Mouse (Mus musculus) G1E (cell line): ENCODE measurements around the gene Dok1. TPM values are rescaled to one million over a fixed set of nuclear protein-coding genes. Genes with fewer than 3 reads are reported as not detected.
A peak's percentile ranks its signal among the peaks of the same experiment; 100 is the strongest.

Experiments
- ATAC-seq: 2 replicates; pipeline ENCODE4 v1.8.0; 2016; ENCODE audit warnings: mild to moderate bottlenecking; ENCODE audit not compliant: insufficient number of reproducible peaks, poor library complexity, low FRiP score, severe bottlenecking; ENCODE audit errors: extremely low read depth
- DNase-seq: peaks from one replicate; pipeline ENCODE4 v3.0.0; 2012; ENCODE audit warnings: low spot score
- H3K27me3 ChIP-seq: 2 replicates; pipeline ENCODE4 v1.6.1; 2012; ENCODE audit warnings: mild to moderate bottlenecking, low read length, inconsistent platforms; ENCODE audit not compliant: insufficient read depth
- H3K36me3 ChIP-seq: replicated peaks from 2 replicates; pipeline ENCODE3; 2012; ENCODE audit warnings: mild to moderate bottlenecking, inconsistent platforms
- H3K4me1 ChIP-seq: 2 replicates; pipeline ENCODE4 v1.6.1; 2012; ENCODE audit warnings: low read depth, low read length, inconsistent platforms, mixed read lengths; ENCODE audit not compliant: insufficient read depth
- H3K4me3 ChIP-seq: 2 replicates; pipeline ENCODE4 v1.5.1; 2012; ENCODE audit warnings: low read depth, mild to moderate bottlenecking, inconsistent platforms, low read length, moderate library complexity, mixed read lengths
- H3K9me3 ChIP-seq: replicated peaks from 2 replicates; pipeline ENCODE4 v1.6.1; 2012; ENCODE audit warnings: inconsistent platforms
- CTCF ChIP-seq: IDR thresholded peaks from 2 replicates; pipeline ENCODE4 v1.5.1; 2012; ENCODE audit warnings: low read depth, low read length, inconsistent platforms, mixed read lengths
- GATA1 ChIP-seq: IDR thresholded peaks from 2 replicates; pipeline ENCODE4 v1.6.1; 2012; ENCODE audit warnings: borderline replicate concordance, low read length, inconsistent platforms, mixed read lengths
- GATA2 ChIP-seq: IDR thresholded peaks from 2 replicates; pipeline ENCODE4 v1.6.1; 2012; ENCODE audit warnings: low read depth, low read length, inconsistent platforms, borderline replicate concordance
- POLR2AphosphoS5 ChIP-seq: IDR thresholded peaks from 2 replicates; pipeline ENCODE4 v1.6.1; 2012; ENCODE audit warnings: low read depth, low read length, inconsistent platforms; ENCODE audit not compliant: insufficient replicate concordance
- TAL1 ChIP-seq: conservative IDR thresholded peaks from 2 replicates; pipeline ENCODE4 v1.6.1; 2012; ENCODE audit warnings: low read depth, low read length, inconsistent platforms, mixed read lengths
- polyA plus RNA-seq: library from polyadenylated mRNA; stranded (reverse); fragments of >175 nt; gene quantifications from 2 replicates; pipeline ENCODE4 v1.2.3, GENCODE M21; 2012
- total RNA-seq, 2 experiments: library from RNA; stranded (forward) in 1 of 2; stranded (reverse) in 1 of 2; fragments of 200-1000 nt in 1 of 2; fragments of >200 nt in 1 of 2; fragmentation: Nextera tagmentation in 1 of 2; gene quantifications; 2 replicates each; pipeline ENCODE4 v1.2.3; 2014 to 2017

Dok1 gene
- total and polyA plus RNA-seq, 3 experiments: 7.8 to 82.5 (median 28.4) TPM

DNA sequence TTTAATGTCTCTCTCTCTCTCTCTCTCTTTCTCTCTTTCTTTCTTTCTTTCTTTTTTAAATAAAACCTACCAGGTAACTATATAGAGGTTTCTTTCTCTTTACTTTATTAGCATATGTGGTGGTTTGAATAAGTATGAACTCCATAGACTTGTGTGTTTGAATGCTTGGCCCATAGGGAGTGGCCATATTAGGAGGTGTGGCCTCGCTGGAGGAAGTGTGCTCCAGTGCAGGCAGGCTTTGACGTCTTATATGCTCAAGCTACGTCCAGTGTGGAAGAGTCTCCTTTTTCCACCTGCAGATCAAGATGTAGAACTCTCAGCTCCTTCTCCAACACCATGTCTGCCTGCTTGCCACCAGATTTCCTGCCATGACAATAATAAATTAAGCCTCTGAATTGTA is 14.2 kb downstream of the Dok1 start:
- no peaks in the 10 kb centered on the region for H3K27me3 ChIP-seq
- DNase-seq (no peak), ATAC-seq (no peak)
- H3K36me3 ChIP-seq: no peaks in the 10 kb centered on the region
- H3K4me3 ChIP-seq: no peak overlapping the region
- H3K9me3 ChIP-seq: no peaks in the 10 kb centered on the region
- TF ChIP-seq GATA1 (no peak), POLR2AphosphoS5 (no peak), CTCF (no peak), GATA2 (no peak), TAL1 (no peak)
- peaks cover 80% of the 10 kb centered on the region for H3K4me1 ChIP-seq

DNA sequence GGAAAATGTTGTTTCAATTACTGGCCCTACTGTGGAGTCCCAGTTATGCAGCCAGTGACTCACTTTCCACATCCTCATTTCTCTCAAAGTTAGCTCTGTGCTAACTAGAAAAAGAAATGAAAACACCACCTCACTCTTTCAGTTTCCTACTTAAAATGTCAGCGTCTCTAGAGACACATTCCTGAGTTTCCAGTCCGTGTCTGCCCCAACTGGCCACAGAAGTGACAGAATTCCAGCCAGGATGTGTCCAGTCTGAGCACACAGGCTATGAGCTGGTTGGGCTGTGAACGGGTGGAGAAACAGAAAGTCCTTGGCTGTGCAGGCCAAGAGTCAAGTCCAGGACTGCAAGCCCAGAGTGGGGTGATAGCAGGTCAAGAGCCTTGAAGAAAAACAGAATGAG is 16.1 kb downstream of the Dok1 start:
- ATAC-seq (no peak), DNase-seq (no peak)
- H3K4me3 ChIP-seq: no peak overlapping the region
- peaks cover under 1% of the 10 kb centered on the region; the same call in 1 of the 2 replicates for H3K9me3 ChIP-seq
- no peak for TF ChIP-seq GATA1
- TF ChIP-seq GATA2: no peak
- H3K27me3 ChIP-seq: no peaks in the 10 kb centered on the region
- no peaks in the 10 kb centered on the region for H3K36me3 ChIP-seq
- peaks cover 73% of the 10 kb centered on the region for H3K4me1 ChIP-seq

DNA sequence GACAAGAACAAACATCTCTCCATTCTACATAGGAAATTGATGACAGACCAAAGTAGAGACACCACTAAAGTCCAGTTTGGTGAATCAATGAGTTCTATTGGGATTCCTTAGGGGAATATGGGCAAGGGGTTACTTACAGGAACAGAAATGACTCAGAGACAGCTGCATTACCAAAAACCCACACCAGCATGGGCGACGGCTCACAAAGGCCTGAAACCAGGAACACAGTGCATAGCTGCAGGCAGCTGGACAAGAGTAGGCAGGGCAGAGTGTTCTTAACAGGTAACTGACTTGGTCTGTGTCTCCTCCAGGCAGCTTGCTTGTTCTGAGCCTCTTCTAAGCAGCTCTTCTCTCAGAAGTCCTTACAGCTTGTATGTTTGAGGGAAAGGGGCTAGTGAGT is 17.5 kb downstream of the Dok1 start:
- TF ChIP-seq CTCF (no peak), TAL1 (no peak), GATA2 (no peak), GATA1 (no peak), POLR2AphosphoS5 (no peak)
- ATAC-seq (no peak), DNase-seq (no peak)
- Histone ChIP-seq H3K4me3 (no peak overlapping the region), H3K4me1 (peaks cover 62% of the 10 kb centered on the region), H3K27me3 (no peaks in the 10 kb centered on the region), H3K36me3 (no peaks in the 10 kb centered on the region), H3K9me3 (peaks cover 2% of the 10 kb centered on the region; the same call in 1 of the 2 replicates)

DNA sequence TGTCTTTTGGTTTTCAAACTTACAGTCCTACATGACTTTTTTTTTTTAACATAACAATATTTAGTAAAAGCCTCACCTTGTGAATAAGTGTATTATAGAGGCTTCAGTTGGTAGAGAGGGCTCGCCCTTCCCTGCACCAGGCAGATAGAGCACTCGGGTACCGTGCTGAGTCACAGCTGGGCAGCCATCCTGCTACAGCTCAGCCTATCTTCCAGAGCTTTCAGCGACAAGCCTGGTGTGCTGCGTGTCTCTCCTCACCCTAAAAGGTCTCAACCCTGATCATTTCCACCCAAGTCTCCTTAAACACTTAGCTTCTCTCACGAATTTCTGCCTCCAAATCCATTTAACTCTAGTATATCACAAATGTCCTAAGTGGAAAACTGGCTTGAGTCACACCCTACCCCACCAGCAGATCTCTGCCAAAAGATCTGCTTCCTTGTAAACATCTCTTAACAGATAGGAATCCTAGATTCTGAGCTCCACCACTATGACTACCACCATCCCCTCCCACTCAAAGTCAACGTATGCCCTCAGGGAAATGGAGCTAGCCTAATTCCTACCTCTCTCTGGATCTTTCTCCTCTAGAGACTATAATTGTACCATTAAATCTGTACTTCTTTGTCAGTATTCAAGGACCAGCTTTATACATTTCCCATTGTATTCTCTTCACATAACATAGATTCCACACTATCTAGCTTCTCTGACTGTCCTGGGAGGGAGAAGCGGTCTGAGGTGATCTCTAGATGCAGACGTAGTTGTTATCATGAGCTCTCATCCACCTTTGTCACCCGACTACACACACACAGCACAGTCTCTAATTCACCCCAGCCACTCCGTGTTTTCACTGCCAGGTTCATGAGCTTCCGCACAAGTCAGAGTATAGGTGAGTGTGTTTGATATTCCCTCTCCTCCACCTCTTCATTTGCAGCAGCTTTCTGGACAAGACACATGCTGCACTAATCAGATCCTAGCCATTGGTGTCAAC is 18.5 kb downstream of the Dok1 start:
- Histone ChIP-seq H3K9me3 (peaks cover 2% of the 10 kb centered on the region; the same call in 1 of the 2 replicates), H3K4me1 (peaks cover 61% of the 10 kb centered on the region), H3K4me3 (peak overlapping the region; percentile 47; the same call in 1 of the 2 replicates), H3K27me3 (no peaks in the 10 kb centered on the region), H3K36me3 (no peaks in the 10 kb centered on the region)
- ATAC-seq (peak; percentile 94), DNase-seq (peak; percentile 44)
- TF ChIP-seq TAL1: peak; percentile 38
- no peak for TF ChIP-seq CTCF

DNA sequence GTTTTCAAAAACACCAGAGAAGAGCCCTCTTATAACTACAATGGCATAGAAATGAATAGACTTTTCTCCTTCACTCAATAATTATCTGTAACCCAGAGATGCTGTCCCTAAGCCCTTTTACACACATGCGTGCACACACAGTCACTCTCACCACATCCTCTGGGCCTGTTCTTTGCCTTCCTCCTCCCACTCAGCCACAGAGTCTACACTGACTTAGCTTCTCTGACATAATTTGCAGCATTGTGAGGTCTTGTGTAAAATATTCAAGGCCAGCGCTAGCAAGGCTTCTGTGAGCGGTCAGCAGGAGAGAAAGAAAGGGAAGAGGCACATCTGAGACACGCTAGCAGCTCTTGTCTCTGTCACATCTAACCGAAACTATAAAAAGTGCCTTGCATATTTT is 19.8 kb downstream of the Dok1 start:
- peak; percentile 48 for DNase-seq
- H3K27me3 ChIP-seq: no peaks in the 10 kb centered on the region
- H3K4me1 ChIP-seq: peaks cover 54% of the 10 kb centered on the region
- no peaks in the 10 kb centered on the region for H3K36me3 ChIP-seq
- H3K4me3 ChIP-seq: peak overlapping the region; percentile 8; the same call in 1 of the 2 replicates
- TF ChIP-seq GATA2 (no peak), CTCF (no peak)
- ATAC-seq: 0 out of 2 replicates have a peak, but pooled peaks have one; percentile 37
- H3K9me3 ChIP-seq: peaks cover 2% of the 10 kb centered on the region; the same call in 1 of the 2 replicates

DNA sequence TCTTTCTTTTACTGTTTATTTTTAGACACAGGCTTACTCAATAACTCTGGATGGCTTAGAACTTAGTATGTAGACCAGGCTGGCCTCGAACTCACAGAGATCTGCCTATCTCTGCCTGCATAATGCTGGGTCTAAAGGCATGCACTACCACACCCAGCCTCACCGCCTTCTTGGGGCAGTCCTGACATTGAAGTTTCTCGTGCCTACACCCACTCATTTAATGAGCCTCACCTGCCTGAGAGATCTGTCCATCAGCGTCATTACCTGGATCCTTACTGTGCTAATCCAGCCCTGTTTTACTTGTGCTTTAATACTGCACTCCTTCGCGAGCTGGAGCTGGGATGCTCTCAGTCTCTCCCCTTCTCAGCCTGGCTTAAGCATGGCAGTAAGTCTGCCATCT is 21.5 kb downstream of the Dok1 start:
- no peak for TF ChIP-seq GATA1
- no peak for TF ChIP-seq POLR2AphosphoS5
- no peak for TF ChIP-seq GATA2
- TF ChIP-seq TAL1: no peak
- TF ChIP-seq CTCF: no peak
- H3K4me3 ChIP-seq: no peak overlapping the region
- H3K36me3 ChIP-seq: no peaks in the 10 kb centered on the region
- peaks cover 2% of the 10 kb centered on the region; the same call in 1 of the 2 replicates for H3K9me3 ChIP-seq
- H3K27me3 ChIP-seq: no peaks in the 10 kb centered on the region
- peaks cover 48% of the 10 kb centered on the region for H3K4me1 ChIP-seq
- ATAC-seq (no peak), DNase-seq (no peak)
